Mouse (Mus musculus): Measurements from ENCODE around the gene Naaa.

The Naaa gene

GRCm38 (mm10) chr5:92215308-92215707 is 62.7 kb downstream of the Naaa start, which contains the start of gene U90926:
TSS of gene U90926 (minus strand) at chr5:92215408.
- DNase-seq (ENCODE audit: low spot score in 2 of 2), result no peak

DNA sequence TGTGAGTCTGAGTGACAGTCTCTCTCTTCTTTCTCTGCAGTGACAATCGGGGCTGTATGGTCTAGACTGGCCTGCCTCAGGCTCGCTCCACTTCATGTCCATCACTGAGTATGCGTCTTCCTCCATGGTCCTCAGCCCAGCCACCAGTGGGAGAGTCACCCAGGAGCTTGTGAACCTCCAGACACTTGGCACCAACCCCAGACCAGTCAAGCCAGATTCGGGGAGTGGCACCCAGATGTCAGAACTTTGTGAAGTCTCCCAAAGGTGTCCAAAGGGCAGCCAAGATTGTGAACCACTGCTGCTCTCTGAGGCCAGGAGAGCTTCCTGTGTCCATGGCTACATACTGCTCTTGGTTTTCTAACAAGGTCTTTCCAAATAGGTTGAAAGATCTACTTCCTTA is 65.7 kb downstream of the Naaa start:
- DNase-seq (ENCODE audit: low spot score in 2 of 2), result no peak

- no peak for DNase-seq (ENCODE audit: low spot score in 2 of 2)
These were observed 67.8 kb downstream of the Naaa start for GRCm38 (mm10) chr5:92210205-92210604.
